Mouse (Mus musculus): ENCODE measurements around the gene Ptges3.

Ptges3 gene

DNA sequence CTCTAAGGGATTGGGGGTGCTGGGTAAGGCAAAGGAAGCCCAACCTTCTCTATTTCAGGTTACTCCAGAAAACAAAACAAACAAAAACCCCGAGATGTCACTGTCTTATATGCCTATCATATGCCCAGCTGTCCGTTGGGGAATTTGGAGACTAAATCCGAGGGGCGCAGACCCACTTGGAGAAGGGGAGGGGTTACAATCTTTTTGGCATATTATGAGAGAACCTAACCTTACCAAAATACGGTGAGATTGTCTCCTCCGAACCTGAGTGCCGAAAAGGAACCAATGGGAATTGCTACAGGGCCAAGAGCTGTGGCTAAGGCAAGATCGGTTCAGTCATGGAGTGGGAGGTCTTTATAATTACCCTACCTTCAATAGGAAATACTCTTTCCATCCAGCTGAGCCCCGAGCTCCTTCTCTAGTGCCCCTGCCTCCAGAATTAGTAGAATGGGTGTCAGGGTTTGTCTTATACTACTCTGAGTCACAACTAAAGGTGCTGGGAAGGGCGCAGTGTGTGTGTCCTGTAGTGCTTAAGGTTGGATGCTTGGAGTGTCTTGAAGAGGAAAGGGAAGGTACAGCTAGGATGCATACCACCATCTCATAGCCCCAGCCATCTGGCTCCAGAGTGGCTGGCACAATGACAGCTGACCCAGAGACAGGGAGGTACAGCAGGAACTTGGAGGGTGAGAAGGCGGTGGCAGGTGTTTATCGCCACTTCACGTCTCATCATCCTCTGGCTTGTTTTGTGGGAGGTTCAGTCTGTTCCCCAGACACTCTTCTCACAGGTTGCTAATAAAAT is 34.9 kb downstream of the Ptges3 start:
- DNase-seq: no peak

DNA sequence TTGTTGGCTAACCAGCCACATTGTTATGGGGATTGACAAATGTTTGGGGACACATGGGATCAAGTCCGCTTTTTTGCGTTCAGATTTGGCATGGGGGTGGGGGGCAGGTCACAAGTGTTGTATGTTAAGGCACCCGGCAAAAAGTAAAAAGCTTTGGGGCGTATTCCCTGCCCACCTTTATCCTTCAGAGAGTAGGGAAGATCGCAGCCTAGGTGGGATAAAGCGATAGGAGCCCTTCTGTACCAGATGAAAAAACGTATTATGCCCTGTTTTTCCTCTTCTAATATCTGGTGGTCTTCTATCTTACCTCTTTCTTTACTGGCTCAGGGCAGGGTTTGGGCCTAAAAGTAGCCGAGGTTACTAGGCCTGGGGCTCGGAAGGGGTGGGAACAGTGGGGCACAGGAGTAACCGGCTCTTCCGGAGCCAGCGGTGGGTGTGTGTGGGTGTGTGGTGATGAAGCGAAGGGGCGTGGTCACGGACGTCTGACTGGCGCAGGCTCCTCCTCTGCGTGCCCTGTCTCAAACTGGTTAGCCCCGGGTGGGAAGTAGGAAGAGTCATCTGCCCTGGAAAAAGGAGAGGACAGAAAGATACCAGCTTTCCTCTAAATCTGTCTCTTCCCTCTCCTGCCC is 35.7 kb downstream of the Ptges3 start:
- peak; percentile 93 for DNase-seq

DNA sequence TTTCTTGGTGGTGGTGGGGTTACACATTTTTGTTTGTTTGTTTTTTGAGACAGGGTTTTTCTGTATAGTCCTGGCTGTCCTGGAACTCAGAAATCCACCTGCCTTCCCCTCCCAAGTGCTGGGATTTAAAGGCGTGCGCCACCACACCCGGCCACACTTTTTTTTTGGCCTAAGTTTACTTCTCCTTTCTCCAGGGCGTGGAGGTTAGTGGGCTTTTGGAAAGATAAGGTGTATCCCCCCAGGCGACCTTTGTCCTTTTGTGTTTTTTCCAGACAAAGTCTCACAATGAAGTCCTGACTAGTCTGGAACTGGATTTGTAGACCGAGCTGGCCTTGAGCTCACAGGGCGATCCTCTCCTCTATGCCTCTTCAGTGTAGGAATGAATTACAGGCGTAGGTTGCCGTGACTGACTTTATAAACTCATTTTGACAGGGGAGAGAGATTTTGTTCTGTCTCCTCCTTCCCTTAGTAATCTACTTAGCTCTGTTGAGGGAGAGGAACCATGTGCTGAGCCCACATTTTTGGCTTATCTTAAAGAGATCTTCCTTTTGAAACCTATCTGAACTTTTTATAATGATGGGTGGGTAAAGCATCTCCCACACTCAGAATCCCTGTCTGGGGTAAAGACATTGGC is 36.4 kb downstream of the Ptges3 start:
- DNase-seq: no peak

DNA sequence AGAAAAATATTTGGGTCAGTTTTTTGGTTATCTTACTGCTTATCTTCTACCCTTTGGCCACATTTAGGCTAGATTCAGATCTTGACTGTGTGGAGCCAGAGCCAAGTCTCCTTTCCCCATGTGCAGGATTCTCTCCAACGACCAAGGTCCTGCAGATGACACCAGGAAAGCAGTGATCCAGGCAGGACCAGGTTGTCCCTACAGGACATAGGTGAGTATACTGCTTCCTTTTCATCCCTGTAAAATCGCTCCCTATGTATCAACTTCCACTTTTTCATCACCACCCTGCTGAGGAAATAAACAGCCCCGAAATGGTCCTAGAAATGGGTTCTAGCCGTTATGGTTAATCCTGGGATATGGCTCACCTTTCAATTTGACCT is 37.5 kb downstream of the Ptges3 start:
- no peak for DNase-seq

DNA sequence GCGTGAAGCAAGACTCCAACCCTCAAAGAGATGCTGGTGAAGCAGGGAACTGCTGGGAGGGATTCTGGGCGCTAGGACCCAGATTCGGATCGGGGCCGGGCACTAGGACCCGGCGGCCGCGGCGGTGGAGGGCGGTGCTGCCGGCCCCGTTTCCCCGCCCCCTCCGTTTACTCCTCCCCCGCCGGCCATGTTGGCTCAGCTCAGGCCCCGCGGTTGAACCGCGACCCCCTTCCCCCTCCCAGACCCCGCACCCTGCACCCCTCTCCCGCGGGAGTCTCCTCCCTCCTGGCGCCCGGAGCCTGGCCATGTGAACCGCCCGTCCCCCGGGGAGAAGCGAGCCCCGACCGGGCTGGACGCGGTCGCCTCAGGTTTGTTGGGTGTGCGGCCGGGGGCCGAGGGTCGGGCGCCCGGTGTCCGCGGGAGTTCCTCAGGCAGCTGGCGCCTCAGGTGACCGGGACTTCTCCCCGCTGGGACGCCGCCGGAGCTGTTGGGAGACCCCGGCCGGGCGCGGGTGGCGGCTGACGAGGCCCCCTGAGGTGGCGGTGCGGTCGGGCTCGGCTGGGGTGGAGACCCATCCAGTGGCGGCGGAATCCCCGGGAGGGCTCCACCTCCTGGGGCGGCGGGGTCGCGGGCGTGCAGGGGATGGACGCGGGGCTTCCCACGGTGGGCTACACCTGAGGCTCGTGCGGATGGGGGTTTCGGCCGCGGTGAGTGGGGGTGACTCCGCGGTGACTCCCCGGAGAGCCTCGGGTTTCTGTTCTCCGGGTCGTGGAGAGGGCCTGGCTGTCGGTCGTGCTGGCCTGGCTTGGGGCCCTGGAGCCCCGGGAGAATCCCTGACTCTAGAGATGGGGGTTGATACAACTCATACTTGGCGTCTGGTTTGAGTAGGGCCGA is 38.2 kb downstream of the Ptges3 start:
- DNase-seq: peak; percentile 96

DNA sequence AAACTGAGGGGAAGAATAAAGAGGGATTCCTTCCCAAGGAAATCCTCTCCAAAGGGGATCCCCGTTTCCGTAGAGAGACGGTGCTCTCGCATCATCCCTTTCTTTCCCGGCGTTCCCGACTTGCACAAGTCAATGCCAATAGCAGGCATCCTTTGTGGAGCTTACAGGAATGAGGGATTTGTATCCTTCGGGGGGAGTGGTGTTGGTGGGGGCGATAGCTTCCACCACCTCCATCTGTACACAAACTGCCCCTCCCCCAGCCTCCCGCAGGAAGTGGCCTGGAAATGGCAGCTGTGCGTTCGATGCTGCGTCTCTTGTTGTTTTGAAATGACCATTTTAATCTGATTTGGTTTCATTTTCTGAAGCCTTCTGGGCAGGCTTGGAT is 38.8 kb downstream of the Ptges3 start:
- peak; percentile 68 for DNase-seq

DNA sequence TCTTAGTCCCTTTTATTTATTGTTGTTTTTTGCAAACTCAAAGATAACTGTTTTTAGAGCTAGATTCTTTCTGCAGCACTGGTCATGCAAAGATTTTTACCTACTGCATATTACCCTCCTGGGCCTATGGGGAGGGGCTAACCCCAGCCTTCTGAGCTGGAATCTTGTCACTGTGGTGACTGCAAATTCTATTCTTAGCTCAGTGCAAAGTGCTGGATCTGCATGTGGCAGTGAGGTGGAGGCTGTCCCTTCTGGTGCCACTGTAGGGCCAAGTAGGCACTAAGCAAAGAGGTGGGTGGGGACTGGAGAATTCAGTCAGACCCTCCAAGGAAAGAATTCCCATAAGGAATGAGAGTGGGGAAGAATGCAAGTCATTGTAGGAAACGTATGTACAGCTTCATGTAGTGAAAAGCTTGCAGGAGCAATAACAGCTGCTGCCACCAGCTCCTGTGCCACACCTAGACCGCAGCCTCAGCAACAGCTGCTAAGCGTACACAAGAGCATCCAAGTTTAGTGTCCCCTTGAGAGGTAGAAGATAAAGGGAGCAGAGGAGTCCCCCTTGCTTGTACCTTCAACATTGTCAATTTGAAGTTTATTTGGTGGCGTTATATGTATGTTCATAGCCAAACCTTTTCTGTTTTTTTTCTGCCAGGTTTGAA is 51.5 kb downstream of the Ptges3 start:
- no peak for DNase-seq

DNA sequence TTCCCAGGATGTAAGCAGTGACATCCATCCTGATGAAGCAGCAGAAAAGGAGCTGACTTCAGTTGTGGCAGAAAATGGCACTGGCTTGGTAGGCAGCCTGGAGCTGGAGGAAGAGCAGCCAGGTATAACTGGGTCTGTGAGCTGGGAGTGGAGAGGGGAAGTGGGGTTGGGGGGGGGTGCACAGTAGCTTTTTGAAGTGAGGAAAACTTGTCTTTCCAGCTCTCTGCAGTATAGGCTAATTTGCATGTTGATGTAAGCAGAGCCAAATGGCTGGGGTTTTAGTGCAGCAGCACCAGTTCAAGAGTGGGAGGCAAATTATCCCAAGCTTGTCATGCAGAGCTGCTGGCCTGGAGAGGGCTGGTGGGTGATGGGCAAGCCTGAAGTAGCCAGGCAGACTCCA is 52.5 kb downstream of the Ptges3 start:
- DNase-seq: no peak

DNA sequence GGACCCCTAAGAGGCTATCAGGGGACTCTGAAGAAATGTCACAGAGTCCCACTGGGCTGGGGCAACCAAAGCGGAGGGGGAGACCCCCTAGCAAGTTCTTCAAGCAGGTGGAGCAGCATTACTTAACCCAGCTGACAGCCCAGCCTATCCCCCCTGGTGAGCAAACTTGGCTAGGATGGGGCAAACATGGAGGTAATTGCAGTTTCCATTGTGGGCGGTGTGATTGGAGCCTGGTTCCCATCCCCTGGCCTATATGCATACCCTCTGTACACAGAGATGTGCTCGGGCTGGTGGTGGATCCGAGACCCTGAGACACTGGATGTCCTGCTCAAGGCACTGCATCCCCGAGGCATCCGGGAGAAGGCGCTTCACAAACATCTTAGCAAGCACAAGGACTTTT is 65.1 kb downstream of the Ptges3 start:
- DNase-seq: no peak

DNA sequence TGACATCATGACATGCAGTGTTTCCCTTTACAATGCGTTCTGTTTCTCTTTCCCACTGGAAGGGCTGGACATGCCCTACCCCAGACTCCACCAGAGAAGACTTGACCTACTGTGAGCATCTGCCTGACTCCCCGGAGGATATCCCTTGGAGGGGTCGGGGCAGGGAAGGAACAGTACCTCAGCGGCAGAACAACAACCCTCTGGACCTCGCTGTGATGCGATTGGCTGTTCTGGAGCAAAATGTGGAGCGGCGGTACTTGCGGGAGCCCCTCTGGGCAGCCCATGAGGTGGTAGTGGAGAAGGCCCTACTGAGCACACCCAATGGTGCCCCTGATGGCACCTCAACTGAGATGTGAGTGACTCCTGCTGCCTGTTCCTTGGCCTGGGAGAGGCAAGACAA is 66.1 kb downstream of the Ptges3 start:
- DNase-seq: no peak

DNA sequence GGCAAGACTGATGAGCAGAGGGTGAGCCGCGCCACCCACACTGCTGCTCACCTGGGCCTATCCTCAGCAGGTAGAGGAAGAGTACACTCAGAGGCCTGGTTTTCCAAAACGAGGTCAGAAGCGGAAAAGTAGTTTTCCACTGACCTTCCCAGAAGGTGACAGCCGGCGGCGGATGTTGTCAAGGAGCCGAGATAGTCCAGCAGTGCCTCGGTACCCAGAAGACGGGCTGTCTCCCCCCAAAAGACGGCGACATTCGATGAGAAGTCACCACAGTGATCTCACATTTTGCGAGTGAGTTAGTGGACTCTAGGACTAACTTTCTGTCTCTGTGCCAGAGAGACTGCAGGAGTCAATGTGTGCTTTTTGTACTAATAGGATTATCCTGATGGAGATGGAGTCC is 67.2 kb downstream of the Ptges3 start:
- DNase-seq: no peak

Measured in embryo, embryonic 11 days (tissue).